Mouse (Mus musculus) heart, embryonic 10.5 days (tissue): Measurements from ENCODE around the gene Gm17364. TPM values are rescaled to one million over a fixed set of nuclear protein-coding genes. Genes with fewer than 3 reads are reported as not detected.

Source experiments
- DNase-seq: peaks from one replicate; pipeline ENCODE4 v3.0.0-alpha.2; 2017; ENCODE audit warnings: low spot score
- H3K27ac ChIP-seq: fragments of 300-500 bp; sonication (generic); 2 replicates; pipeline ENCODE4 v1.5.1; 2016; ENCODE audit warnings: mild to moderate bottlenecking
- H3K27me3 ChIP-seq: fragments of 300-500 bp; sonication (generic); 2 replicates; pipeline ENCODE4 v1.6.1; 2016; ENCODE audit warnings: mild to moderate bottlenecking; ENCODE audit not compliant: poor library complexity, insufficient read depth, severe bottlenecking
- H3K36me3 ChIP-seq: fragments of 300-500 bp; sonication (generic); 2 replicates; pipeline ENCODE4 v1.6.1; 2016; ENCODE audit warnings: mild to moderate bottlenecking, moderate library complexity
- H3K4me1 ChIP-seq: fragments of 300-500 bp; sonication (generic); 2 replicates; pipeline ENCODE4 v1.6.1; 2016; ENCODE audit warnings: mild to moderate bottlenecking
- H3K4me3 ChIP-seq: fragments of 300-500 bp; sonication (generic); 2 replicates; pipeline ENCODE4 v1.5.1; 2016; ENCODE audit warnings: mild to moderate bottlenecking, moderate library complexity
- H3K9me3 ChIP-seq: fragments of 300-500 bp; sonication (generic); 2 replicates; pipeline ENCODE4 v1.6.1; 2016; ENCODE audit warnings: mild to moderate bottlenecking, moderate library complexity
- WGBS: fragments of 180-500 bp; shearing (Covaris S2); methylation state at CpG from one replicate; pipeline ENCODE4 v1.1.7; 2016; 5-methylcytosine and 5-hydroxymethylcytosine counted together
- polyA plus RNA-seq: library from polyadenylated mRNA; unstranded; fragments of >200 nt; fragmentation: Nextera tagmentation; extraction: Ambion mirVana; gene quantifications from 2 replicates; pipeline ENCODE4 v1.2.1, GENCODE M21; 2016

The Gm17364 gene
- polyA plus RNA-seq, 1 experiment from 2014 or later = not detected

GRCm38 (mm10) chr13:41230256-41230655, 43.5 kb downstream of the Gm17364 start:
- no peaks in the 10 kb centered on the region for H3K27me3 ChIP-seq
- no peak for DNase-seq
- H3K9me3 ChIP-seq = no peaks in the 10 kb centered on the region
- H3K4me3 ChIP-seq = no peak overlapping the region
- no peaks in the 10 kb centered on the region for H3K4me1 ChIP-seq
- no peaks in the 10 kb centered on the region for H3K36me3 ChIP-seq
- no peak overlapping the region for H3K27ac ChIP-seq
- WGBS = 81% methylated on average over 5 of the region's 5 CpGs

- WGBS = 78% methylated on average over 5 of the region's 5 CpGs
- Histone ChIP-seq H3K9me3 (no peaks in the 10 kb centered on the region), H3K27ac (no peak overlapping the region), H3K4me1 (no peaks in the 10 kb centered on the region), H3K4me3 (no peak overlapping the region), H3K36me3 (no peaks in the 10 kb centered on the region), H3K27me3 (no peaks in the 10 kb centered on the region)
- no peak for DNase-seq
Observed at GRCm38 (mm10) chr13:41228060-41228459, 45.7 kb downstream of the Gm17364 start.

- no peak for DNase-seq
- H3K36me3 ChIP-seq = 0 out of 2 replicates have a peak, but pooled peaks cover 2% of the 10 kb centered on the region
- 74% methylated on average over 5 of the region's 5 CpGs for WGBS
Observed at GRCm38 (mm10) chr13:41226513-41226912, 47.3 kb downstream of the Gm17364 start.

More at GRCm38 (mm10) chr13:41226513-41226912, 47.3 kb downstream of the Gm17364 start:
- Histone ChIP-seq H3K27ac (no peak overlapping the region), H3K27me3 (no peaks in the 10 kb centered on the region), H3K4me1 (no peaks in the 10 kb centered on the region), H3K4me3 (no peak overlapping the region), H3K9me3 (no peaks in the 10 kb centered on the region)

Other genes with a start within 250 kb of the Gm17364 start
- gene Mak, start 194.3 kb downstream of the Gm17364 start, polyA plus RNA-seq = 0.43 and 0.53 TPM in 2 replicates
- 0.06 and 0.09 TPM in 2 replicates for gene Gcm2, start 162.9 kb downstream of the Gm17364 start, polyA plus RNA-seq
- not detected in 2 replicates for gene Sycp2l, start 159.7 kb downstream of the Gm17364 start, polyA plus RNA-seq
- 4.1 and 15.5 TPM in 2 replicates for gene Elovl2, start 53.6 kb downstream of the Gm17364 start, polyA plus RNA-seq
- gene Smim13, start 24.1 kb downstream of the Gm17364 start, polyA plus RNA-seq = 11.4 TPM in 2 replicates
- 14.7 and 15.8 TPM in 2 replicates for gene Nedd9, start 213.4 kb upstream of the Gm17364 start, polyA plus RNA-seq